Mouse (Mus musculus) granulocyte monocyte progenitor cell, adult 5-6 weeks (primary cell): ENCODE data around the gene Lysmd3. TPM values are rescaled to one million over a fixed set of nuclear protein-coding genes. Genes with fewer than 3 reads are reported as not detected.
A peak's percentile ranks its signal among the peaks of the same experiment; 100 is the strongest.
"Not testable (repeated sequence)": the region's sequence is repeated elsewhere in the genome, so short reads cannot be mapped to it uniquely, and the experiment has no call there.

Experiments used
- ATAC-seq: replicated peaks from 2 replicates; pipeline ENCODE4 v1.8.0; 2016; ENCODE audit warnings: mild to moderate bottlenecking, moderate TSS enrichment, inconsistent platforms; ENCODE audit not compliant: poor library complexity, severe bottlenecking
- total RNA-seq, 2 experiments: library from RNA; stranded (forward) in 1 of 2; stranded (reverse) in 1 of 2; fragments of 200-712, 200-1000 nt in 1 of 2; fragments of >200 nt in 1 of 2; fragmentation: Nextera tagmentation in 1 of 2; gene quantifications; 2 replicates each; pipeline ENCODE4 v1.2.3; 2014 to 2017

The Lysmd3 gene
- 9.4 and 12.0 TPM in 2 replicates for total RNA-seq (2014; fragmentation: Nextera tagmentation)
- 28.1 and 37.1 TPM in 2 replicates for total RNA-seq (2017)

DNA sequence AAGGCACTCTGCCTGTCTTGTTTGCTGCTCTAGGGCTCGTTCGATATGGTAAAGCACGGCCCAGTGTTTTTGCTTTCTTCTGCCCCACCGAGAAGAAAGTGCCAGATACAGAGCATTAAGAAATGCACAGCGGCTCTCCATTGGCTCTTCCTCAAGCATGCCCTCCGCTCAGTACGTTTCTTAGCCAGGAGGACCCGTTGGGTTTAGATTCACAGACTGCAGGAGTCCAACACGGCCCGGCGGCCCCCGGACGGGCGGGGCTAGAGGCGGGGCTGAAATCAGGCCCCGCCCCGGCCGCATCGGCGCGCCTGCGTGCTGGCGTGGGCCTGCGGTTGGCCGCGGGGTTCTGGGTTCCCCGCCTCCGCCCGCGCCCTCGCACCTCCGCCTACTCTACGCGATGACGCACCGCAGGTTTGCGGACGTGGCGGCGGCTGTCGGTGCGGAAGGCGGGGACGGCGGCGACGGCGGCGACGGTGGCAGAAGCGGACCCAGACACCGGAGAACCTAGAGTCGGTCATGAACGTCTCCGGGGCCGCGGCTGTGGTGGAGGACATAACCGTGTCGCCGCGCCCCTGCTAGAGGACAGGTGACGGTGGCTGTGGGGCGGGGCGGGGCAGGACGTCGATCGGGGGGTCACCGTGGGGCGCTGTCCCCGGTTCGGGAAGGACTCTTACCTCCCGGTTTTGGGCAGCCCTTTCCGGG is at the start of gene Lysmd3:
Gene Lysmd3 (plus strand): TSS at position 313 of the 702 bp plus-strand sequence.
- peak; percentile 89 for ATAC-seq

DNA sequence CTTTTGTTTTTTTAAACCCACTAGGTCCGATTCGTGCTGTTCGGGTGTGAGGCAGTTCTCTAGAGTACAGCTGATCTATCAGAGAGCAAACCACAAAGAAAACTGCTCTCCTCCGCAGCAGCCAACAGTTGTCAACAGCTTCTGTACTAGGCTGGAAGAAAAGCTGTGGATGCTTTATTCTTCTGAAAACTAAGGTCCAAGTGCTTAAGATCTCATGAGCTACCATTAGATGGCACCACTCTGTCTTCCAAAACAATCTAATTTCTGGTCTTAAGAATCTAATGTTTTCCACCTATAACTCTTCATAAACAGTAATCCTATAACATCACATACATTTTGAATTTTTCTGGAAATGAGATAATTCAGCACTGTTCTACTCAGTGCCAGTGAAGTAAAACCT is 47.1 kb upstream of the Lysmd3 start:
- no peak for ATAC-seq

DNA sequence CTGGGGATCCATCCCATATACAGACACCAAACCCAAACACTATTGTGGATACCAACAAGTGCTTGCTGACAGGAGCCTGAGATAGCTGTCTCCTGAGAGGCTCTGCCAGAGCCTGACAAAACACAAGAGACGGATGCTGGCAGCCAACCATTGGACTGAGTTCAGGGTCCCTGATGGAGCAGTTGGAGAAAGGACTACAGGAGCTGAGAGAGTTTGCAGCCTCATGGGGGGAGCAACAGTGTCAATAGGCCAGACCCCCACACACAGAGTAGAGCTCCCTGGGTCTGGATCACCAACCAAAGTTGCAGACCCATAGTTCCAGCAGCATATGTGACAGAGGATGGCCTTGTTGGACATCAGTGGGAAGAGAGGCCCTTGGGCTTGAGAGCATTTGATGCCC is 29.6 kb upstream of the Lysmd3 start:
- not testable (repeated sequence) for ATAC-seq

DNA sequence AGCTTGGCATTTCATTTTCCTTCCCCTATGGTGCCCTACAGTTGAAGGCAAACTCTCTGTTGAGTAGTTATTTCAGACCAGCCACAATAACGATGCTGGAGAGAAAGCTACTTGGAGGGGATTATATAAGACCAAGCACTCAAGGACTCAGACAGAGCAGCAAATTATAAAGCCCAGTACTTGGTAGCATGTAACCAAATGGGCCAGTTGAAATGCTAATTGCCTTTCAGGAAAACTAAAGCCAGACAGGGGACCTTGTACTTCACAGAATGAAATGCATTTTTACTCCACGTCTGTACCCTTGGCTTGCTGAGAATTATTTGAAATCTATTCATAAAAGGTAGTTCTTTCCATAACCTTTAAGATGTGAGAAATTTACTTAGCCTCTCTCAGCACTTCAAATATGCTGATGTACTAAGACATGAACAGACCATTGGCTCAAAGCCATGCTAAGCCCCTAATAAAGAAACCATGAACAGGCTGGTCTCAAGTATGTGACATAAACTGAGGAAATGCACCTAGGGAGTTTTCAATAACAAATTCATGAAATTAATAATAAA is 28.8 kb upstream of the Lysmd3 start:
- no peak for ATAC-seq

DNA sequence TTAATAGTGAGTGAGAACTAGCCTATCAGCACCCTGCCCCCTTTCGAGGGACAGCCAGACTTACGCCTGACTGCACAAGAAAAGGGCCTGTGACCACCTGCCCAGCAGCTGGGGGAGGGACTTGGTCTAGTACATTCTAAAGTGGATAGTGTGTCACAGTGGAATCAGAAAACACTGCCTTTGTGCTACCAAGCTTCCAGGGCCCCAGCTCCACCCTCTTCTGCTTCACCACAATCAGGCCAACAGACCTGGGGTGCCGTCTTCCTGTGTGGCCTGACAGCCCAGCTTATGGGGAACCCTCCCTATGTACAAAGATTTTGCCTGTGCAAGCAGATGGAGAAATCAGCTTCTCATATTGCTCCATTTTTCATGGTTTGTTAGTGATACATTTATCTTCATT is 28.1 kb upstream of the Lysmd3 start:
- peak; percentile 93 for ATAC-seq

DNA sequence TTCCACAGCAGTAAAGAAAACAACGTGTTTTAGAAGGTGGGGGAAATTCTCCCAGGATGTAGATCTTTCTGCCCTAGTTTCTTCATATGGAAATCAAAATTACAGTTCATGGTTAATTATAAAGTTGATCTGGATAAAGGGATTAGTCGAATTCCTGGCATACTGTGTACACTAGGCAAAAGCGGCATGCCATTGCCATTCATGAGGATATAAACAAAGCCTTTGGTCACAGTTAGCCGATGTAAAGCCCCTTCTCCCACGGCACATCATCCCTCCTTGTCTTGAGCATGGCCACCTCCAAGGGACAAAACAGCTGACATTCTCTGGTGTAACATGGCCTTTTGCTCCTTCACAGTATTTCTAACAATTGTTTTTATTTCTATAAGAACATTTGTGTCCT is 26.9 kb upstream of the Lysmd3 start:
- no peak for ATAC-seq

DNA sequence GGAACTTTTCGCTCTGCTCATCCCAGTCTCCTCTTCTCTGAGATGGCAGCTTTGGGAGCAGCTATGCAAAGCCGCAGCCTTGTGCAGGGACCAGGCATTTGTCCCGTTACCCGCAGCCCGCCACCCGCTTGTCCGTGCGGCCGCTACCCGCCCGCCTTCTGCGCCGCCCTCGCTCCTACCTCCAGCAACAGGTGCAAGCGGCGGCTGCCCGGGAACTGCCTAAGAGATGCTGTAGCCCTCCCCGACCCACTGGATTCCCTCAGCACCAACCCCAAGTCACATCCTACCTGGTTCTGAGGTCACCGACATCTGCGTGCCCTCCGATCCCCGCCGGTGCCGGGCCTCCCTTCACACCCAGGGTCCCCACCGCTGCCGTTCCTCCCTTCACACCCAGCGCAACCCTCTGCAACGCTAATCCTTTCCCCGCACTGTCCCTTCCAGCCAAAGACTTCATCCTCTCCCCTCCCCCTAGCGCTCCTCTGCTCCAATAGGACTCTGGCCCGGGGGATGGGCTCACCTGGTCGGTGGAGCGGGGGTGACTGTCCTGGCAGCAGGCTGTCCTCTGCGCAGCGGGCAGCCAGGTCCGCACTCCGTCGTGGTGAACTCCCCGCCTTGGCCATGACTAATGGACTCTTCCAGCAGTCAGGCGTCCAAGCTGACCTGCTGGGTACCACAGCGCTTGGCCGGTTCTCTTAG is 24.6 kb upstream of the Lysmd3 start, which contains the start of gene Adgrv1:
Gene Adgrv1 (minus strand): TSS at position 435 of the 696 bp plus-strand sequence.
- peak; percentile 33 for ATAC-seq

DNA sequence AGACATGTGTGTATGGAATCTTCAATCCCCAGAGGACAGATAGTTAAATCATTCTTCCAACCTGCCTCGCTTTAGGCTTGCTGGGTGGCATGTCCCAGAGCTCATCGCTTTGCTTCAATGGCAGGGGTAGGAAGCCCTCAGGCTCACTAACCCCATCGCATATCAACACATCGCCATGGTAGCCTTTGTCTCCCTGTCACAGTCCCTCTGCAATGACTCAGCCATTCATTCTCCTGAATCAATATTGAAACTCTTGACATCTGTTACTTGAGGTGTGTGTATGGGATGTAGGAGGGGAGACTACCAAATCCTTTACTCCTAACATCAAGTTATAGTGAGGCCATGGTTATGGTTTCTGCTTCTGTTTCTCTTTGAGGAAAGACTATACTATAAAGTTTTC is 17.8 kb upstream of the Lysmd3 start:
- no peak for ATAC-seq

DNA sequence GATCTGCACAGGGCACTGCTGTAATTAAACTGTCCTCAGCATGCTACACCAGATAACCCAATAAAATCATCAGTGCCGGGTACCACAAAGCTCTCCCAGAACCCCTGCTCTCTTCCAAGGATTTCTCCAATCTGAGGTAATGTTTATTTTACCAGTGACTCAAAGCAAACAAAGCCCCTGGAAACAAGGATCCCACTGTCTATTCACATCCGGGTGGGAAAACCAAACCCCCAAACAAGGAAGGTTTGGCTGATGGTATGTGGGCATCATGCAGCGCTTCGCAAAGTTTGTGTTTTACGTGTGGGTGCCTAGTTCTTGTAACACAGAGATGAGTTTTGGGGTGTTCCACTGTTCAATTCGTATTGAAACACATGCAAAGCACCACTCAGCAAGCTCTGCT is 16.6 kb upstream of the Lysmd3 start:
- no peak for ATAC-seq

DNA sequence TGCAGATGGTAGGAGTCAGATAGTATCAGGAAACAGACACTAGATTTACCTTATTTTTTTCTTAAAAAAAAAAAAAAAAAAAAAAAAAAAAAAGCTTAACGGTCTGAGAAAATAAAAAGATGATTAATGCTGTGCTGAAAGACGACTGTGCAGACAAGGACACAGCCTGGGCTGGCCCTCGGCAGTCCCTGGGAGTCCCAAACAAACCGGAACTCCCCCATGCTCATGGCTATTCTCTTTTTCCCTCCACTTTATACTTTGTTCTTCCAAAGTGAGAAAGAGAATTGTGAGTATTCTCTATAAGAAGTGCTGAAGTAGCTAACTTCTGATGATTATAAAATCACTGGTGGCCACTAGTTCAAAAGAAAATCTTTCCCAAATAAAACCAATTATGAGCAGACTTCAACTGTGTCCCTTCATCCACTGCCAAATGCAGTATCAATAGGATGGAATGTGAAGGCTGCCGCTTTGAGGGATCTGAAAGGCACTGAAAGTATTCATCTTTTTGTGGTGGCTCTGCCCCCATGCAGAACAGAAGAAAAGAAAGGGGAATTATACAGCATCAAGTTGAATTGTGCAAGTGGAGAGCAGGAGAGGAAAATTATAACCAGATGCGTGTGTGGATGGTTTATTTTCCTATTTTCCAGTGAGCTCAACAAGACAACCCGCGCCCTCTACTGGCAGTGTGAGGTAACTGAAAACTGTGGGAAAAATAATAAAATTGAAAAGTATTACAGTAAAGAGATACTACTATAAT is 16.0 kb upstream of the Lysmd3 start:
- peak; percentile 78 for ATAC-seq

DNA sequence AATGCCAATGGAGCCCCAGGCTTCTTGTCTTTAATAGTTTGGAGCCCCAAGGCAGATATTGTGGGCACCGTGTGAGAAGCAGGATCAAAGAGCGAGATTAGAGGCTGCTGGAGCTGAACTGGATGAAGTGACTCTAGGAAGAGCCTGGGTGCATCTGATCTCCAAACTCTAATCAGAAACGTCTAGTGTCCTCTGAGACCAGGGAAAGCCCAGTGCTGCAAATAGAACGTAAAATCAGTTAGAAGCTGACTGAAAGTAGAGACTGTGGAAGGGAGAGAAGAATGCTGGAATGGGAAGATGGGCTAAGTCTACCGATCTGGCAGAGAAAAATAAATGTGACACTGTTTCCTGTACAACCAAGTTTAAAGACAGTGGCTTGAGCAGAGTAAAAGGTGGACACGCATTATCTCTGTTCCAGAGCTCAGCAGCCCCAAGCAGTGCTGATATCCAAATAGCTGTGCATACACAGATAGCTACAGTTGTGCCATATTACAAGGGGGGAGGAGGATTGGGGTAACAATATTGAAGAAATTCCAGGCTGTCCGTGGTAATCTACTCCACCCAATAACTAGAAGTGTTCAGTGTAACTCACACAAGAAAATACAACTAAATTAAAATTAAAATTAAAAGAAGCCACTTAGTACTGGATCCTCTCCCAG is 14.8 kb upstream of the Lysmd3 start:
- ATAC-seq: no peak

DNA sequence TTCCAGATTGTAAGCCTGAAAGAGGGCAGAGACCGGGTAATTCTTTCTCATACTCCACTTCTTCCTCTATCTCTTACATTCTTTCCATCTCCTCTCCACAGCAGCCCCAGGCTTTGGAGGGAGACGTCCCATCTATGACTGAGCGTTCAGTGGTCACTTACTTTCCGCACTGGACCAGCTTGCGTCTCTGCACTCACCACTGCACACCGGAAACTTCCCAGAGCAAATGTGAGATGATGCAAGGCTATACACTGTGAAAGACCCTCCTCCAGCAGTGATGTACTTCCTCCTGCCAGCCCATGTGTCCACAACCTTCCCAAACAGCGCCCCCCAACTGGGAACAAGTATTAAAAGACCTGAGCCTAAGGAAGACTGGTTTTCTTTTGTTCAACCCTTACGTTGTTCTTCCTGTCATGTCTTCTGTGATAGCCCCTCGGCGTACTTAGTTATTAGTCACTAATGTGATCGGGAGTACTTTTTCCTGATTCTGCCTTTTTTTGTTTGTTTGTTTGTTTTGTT is 13.4 kb upstream of the Lysmd3 start:
- ATAC-seq: peak; percentile 33; the same call in 1 of the 2 replicates

DNA sequence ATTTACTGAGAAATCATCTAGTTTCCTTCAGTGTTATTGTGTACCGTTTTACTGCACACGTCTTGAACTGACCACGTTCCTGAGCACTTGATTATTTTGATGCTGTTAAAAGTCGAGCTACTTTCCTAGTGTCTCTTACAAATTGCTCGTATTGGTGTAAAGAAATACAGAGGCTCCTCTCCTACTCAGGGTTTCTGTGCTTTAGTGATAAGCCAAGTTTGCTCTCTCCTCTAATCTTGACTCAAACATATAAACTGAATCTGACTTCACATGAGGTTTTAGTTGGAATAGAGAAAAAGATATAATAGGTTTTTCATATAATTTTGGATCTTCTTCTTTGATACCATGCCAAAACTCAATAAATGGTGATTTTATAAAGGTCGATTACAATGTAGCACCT is 11.1 kb upstream of the Lysmd3 start:
- no peak for ATAC-seq

DNA sequence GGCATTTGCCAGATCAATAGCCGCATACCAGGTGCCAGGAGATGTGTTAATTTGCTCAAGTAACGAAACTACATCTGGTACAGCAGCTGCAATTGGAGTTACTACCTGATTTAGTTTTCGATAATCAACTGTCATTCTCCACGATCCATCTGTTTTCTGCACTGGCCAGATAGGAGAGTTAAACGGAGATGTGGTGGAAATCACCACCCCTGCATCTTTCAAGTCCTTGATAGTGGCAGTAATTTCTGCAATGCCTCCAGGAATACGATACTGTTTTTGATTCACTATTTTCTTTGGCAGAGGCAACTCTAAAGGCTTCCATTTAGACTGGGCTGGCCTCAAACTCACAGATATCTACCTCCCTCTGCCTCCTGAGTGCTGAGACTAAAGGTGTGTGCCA is 7.1 kb upstream of the Lysmd3 start:
- ATAC-seq: not testable (repeated sequence)

DNA sequence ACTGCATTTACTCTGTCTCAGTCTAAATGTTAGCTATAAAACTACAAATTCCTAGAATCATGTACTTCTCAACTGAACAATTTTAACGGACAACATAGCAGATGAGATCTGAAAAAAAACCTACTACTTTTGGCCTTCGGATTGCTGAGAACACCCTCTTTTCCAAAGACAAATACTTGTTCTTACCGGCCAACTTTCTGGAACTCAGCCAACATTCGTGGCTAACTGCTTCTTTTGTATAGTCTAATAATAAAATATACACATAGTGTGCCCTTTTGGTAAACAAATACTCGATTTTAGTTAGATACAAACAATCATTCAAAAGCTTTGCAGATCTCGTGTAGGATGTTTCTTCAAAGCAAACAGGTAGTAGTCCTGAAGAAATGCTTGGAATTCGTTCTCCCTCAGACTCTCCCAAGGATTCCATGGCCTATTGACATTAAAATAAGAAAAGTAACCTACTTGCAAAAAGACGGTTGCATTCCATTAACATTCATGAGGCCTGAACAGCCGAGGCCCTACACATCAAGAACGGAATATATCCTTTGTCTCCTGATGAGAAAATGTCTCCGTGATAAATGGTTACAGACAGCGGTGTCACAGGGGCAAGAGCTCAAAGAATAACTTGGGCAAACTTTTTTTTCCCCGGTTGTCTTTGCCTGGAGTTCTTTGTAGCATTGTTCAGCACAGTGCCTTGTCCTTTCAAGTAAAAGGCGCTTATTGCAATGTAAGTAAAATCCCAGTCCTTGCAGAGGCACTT is 1.2 kb upstream of the Lysmd3 start:
- no peak for ATAC-seq

DNA sequence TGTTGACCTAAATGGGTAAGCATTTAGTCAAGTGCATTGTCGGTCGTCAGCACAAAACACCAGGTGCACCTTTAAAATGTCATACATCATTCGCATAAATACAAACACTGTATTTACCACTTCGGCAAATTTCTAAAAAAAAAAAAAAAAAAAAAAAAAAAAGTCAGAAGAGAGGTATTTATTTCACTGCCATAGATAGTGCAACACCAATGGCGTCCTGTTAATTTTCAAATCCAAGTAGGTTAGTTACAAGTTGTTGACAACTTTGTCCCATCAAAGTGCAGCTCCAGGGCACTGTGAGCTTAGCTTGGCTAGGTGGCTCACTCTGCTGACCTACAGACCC is 484 bp upstream of the Lysmd3 start:
- ATAC-seq: no peak

DNA sequence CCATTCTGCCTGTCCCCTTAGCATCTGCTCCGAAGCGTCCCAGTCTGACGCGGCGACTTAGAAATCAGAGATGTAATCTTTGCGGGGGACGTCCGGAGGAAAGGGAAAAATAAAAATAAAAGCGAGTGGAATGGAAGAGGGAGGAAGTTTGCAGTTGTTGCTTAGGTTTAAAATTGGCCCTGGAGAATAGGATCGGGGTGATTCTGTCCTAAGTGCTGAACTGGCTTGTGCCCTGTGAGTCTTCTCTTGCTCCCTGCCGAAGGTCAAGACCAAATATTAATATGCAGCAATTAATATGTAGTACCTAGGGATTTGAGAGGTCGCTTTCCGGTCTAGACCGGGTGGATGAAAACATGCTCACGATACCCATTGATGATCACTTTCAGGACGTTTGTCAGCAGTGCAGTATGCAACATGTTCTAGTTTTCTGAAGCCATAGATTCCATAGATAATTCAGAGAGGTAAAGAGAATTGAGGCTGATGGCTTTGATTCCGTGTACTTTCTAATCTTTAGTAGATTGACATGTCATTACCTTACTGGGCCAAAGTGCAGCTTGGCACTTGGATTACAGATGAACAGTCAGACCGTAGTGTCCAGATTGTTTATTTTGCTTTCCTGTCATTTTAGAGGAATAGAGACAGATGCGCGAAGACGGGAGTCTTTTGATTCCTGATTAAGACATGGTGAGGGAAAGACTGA is 740 bp downstream of the Lysmd3 start:
- ATAC-seq: no peak

DNA sequence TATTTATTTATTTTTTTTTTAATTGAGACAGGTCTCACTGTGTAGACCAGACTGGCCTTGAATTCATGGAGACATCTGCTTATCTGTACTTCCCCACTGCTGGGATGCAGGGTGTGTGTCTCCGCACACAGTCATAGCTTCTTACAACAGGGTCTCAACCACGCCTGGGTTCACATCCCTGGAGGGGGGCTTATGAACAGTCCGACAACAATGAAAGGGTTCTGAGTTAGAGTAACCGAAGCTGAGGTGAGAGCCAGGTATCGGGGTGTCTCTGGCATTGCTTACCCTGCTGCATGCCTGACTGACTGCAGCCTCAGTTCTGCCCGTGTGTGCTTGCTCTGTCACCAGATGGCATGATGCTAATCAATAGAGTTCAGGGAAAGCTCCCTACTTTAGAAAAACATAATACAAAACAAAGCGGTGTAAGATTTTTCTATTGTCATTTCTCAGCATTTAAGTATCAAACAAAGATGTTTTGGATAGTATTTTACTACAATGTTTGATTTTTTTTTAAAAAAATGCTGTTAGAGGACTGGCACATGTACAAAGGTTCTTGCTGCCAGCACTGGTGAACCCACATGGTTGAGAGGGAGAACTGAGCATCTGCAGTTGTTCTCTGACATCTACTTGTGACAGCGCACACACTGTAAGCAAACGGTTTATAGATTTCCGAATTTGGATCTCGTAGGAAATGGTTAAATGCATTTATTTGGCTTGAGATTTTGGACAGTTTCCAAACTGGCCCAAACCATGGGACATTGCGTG is 6.3 kb downstream of the Lysmd3 start:
- no peak for ATAC-seq
